Mouse (Mus musculus): ENCODE data around the gene Atp5k. TPM values are rescaled to one million over a fixed set of nuclear protein-coding genes. Genes with fewer than 3 reads are reported as not detected.

Atp5k gene
- polyA plus RNA-seq, 1 experiment from 2014 or later = 397 TPM

- 1% methylated on average over 62 of the region's 62 CpGs for WGBS
- Histone ChIP-seq H3K27me3 (ENCODE audit: control insufficient read depth, insufficient read depth, low read length) (no peaks in the 10 kb centered on the region), H3K9ac (ENCODE audit: low read length) (peak within 1 kb of the TSS; percentile 99), H3K4me3 (ENCODE audit: low read depth, low read length) (peak within 1 kb of the TSS; percentile 90), H3K4me1 (replicated peaks; ENCODE audit: control insufficient read depth, insufficient read depth, low read length) (peaks cover 10% of the 10 kb centered on the region), H3K9me3 (ENCODE audit: control insufficient read depth, low read length) (no peaks in the 10 kb centered on the region), H3K4me2 (ENCODE audit: low read depth, low read length, severe bottlenecking) (peak within 1 kb of the TSS; percentile 96), H3K27ac (ENCODE audit: low read depth, low read length) (peak within 1 kb of the TSS; percentile 84), H3K36me3 (ENCODE audit: control insufficient read depth, insufficient read depth, low read length) (no peaks in the 10 kb centered on the region)
- DNase-seq (ENCODE audit: low spot score) (peak; percentile 98), ATAC-seq (replicated peaks; ENCODE audit: low FRiP score) (peak; percentile 98)
Measured at GRCm38 (mm10) chr5:108461082-108462065, 27.1 kb upstream of the Atp5k start, which contains the start of gene Pcgf3. Gene Pcgf3, plus strand, starts transcription at chr5:108461232.

- Histone ChIP-seq H3K4me2 (ENCODE audit: low read depth, low read length, severe bottlenecking) (peak overlapping the region; percentile 57), H3K27ac (ENCODE audit: low read depth, low read length) (no peak overlapping the region), H3K4me3 (ENCODE audit: low read depth, low read length) (peak overlapping the region; percentile 90), H3K9ac (ENCODE audit: low read length) (peak overlapping the region; percentile 99), H3K27me3 (ENCODE audit: control insufficient read depth, insufficient read depth, low read length) (no peaks in the 10 kb centered on the region), H3K36me3 (ENCODE audit: control insufficient read depth, insufficient read depth, low read length) (no peaks in the 10 kb centered on the region), H3K9me3 (ENCODE audit: control insufficient read depth, low read length) (no peaks in the 10 kb centered on the region), H3K4me1 (replicated peaks; ENCODE audit: control insufficient read depth, insufficient read depth, low read length) (peaks cover 10% of the 10 kb centered on the region)
- no peak for DNase-seq (ENCODE audit: low spot score)
- ATAC-seq (replicated peaks; ENCODE audit: low FRiP score) = 0 out of 2 replicates have a peak, but pooled peaks have one; percentile 1
- 43% methylated on average over 6 of the region's 6 CpGs for WGBS
Measured at GRCm38 (mm10) chr5:108460461-108460860, 26.2 kb upstream of the Atp5k start.

DNA sequence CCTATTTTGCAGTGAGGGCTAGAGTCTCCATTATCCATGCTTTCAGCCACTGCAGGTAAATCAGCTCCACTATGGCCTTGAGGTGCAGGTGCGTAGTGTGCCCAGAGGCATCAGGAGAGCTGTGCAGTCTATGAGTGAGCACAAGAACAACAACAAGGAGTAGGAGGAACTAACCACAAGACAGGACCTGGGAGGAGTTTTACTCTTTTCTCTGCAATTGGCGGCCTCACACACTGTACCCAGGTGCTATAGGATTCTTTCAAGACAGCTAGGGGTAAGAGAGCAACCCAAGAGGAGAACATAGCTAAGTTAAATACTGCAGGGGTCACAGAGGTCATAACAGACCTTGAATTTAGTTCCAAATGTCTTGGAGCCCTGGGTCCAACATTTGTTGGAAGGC lies 24.5 kb upstream of the Atp5k start:
- Histone ChIP-seq H3K27ac (ENCODE audit: low read depth, low read length) (no peak overlapping the region), H3K36me3 (ENCODE audit: control insufficient read depth, insufficient read depth, low read length) (no peaks in the 10 kb centered on the region), H3K4me1 (replicated peaks; ENCODE audit: control insufficient read depth, insufficient read depth, low read length) (peaks cover 9% of the 10 kb centered on the region), H3K9me3 (ENCODE audit: control insufficient read depth, low read length) (no peaks in the 10 kb centered on the region), H3K9ac (ENCODE audit: low read length) (no peak overlapping the region), H3K4me2 (ENCODE audit: low read depth, low read length, severe bottlenecking) (no peak overlapping the region), H3K4me3 (ENCODE audit: low read depth, low read length) (no peak overlapping the region), H3K27me3 (ENCODE audit: control insufficient read depth, insufficient read depth, low read length) (no peaks in the 10 kb centered on the region)
- ATAC-seq (replicated peaks; ENCODE audit: low FRiP score) (no peak), DNase-seq (ENCODE audit: low spot score) (no peak)
- WGBS = 74% methylated on average over 2 of the region's 2 CpGs

- no peak overlapping the region for H3K27ac ChIP-seq (ENCODE audit: low read depth, low read length)
- no peaks in the 10 kb centered on the region for H3K36me3 ChIP-seq (ENCODE audit: control insufficient read depth, insufficient read depth, low read length)
- no peaks in the 10 kb centered on the region for H3K9me3 ChIP-seq (ENCODE audit: control insufficient read depth, low read length)
- no peaks in the 10 kb centered on the region for H3K27me3 ChIP-seq (ENCODE audit: control insufficient read depth, insufficient read depth, low read length)
- H3K4me2 ChIP-seq (ENCODE audit: low read depth, low read length, severe bottlenecking) = no peak overlapping the region
- H3K4me3 ChIP-seq (ENCODE audit: low read depth, low read length) = no peak overlapping the region
- ATAC-seq (replicated peaks; ENCODE audit: low FRiP score) (no peak), DNase-seq (ENCODE audit: low spot score) (no peak)
- no peak overlapping the region for H3K9ac ChIP-seq (ENCODE audit: low read length)
- H3K4me1 ChIP-seq (replicated peaks; ENCODE audit: control insufficient read depth, insufficient read depth, low read length) = no peaks in the 10 kb centered on the region
- WGBS = 38% methylated on average over 3 of the region's 3 CpGs
Measured at GRCm38 (mm10) chr5:108454094-108454493, 19.8 kb upstream of the Atp5k start.

DNA sequence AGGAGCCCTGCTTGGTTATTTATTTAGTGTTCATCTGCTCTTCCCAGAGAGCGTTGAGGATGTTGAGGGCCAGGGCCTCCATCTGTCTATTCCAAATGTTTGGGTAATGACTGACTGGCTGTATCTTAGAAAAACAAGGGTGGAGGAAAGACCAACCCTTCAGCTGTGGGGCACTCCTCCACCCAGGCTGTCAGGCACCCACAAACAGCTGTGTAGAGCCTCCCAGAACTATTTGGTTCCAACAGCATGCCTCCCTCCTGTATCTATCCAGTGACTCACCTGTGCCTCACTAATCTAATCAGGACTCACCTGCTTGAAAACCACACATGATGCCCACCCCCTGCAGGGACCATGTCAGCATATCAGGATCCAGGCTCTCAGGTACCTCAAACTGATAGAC lies 18.2 kb upstream of the Atp5k start:
- H3K4me2 ChIP-seq (ENCODE audit: low read depth, low read length, severe bottlenecking) = no peak overlapping the region
- H3K36me3 ChIP-seq (ENCODE audit: control insufficient read depth, insufficient read depth, low read length) = no peaks in the 10 kb centered on the region
- no peak overlapping the region for H3K4me3 ChIP-seq (ENCODE audit: low read depth, low read length)
- no peak overlapping the region for H3K27ac ChIP-seq (ENCODE audit: low read depth, low read length)
- H3K4me1 ChIP-seq (replicated peaks; ENCODE audit: control insufficient read depth, insufficient read depth, low read length) = 0 out of 2 replicates have a peak, but pooled peaks cover 3% of the 10 kb centered on the region
- DNase-seq (ENCODE audit: low spot score) (no peak), ATAC-seq (replicated peaks; ENCODE audit: low FRiP score) (no peak)
- H3K9ac ChIP-seq (ENCODE audit: low read length) = no peak overlapping the region
- peaks cover 2% of the 10 kb centered on the region; the same call in 1 of the 2 replicates for H3K27me3 ChIP-seq (ENCODE audit: control insufficient read depth, insufficient read depth, low read length)
- no peaks in the 10 kb centered on the region for H3K9me3 ChIP-seq (ENCODE audit: control insufficient read depth, low read length)
- WGBS = 96% methylated on average over 1 of the region's 1 CpGs

DNA sequence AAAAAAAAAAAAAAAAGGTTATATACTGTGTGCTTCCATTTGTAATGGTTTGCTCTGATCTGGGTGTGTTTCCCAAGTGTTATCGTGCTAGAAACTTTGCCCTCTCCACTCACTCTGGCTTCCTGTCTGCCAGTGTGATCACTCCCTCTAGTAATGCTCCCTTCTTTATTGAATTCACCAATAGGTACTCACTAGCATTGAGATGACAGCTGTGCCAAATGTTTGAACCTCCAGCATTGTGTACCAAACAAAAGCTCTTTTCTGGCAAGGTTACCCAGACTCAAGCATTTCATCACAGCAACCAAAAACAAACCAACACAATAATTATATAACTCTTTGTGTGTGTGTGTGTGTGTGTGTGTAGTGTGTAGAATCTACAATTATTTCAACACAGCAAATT lies 17.4 kb upstream of the Atp5k start:
- peaks cover 2% of the 10 kb centered on the region; the same call in 1 of the 2 replicates for H3K27me3 ChIP-seq (ENCODE audit: control insufficient read depth, insufficient read depth, low read length)
- no peak overlapping the region for H3K27ac ChIP-seq (ENCODE audit: low read depth, low read length)
- no peak overlapping the region for H3K9ac ChIP-seq (ENCODE audit: low read length)
- WGBS = 79% methylated on average over 1 of the region's 1 CpGs
- ATAC-seq (replicated peaks; ENCODE audit: low FRiP score) (no peak), DNase-seq (ENCODE audit: low spot score) (no peak)
- H3K36me3 ChIP-seq (ENCODE audit: control insufficient read depth, insufficient read depth, low read length) = no peaks in the 10 kb centered on the region
- 0 out of 2 replicates have a peak, but pooled peaks cover 3% of the 10 kb centered on the region for H3K4me1 ChIP-seq (replicated peaks; ENCODE audit: control insufficient read depth, insufficient read depth, low read length)
- no peaks in the 10 kb centered on the region for H3K9me3 ChIP-seq (ENCODE audit: control insufficient read depth, low read length)
- no peak overlapping the region for H3K4me3 ChIP-seq (ENCODE audit: low read depth, low read length)
- H3K4me2 ChIP-seq (ENCODE audit: low read depth, low read length, severe bottlenecking) = no peak overlapping the region

- no peaks in the 10 kb centered on the region for H3K9me3 ChIP-seq (ENCODE audit: control insufficient read depth, low read length)
- DNase-seq (ENCODE audit: low spot score) = no peak
- 0 out of 2 replicates have a peak, but pooled peaks cover 3% of the 10 kb centered on the region for H3K4me1 ChIP-seq (replicated peaks; ENCODE audit: control insufficient read depth, insufficient read depth, low read length)
- no peak overlapping the region for H3K9ac ChIP-seq (ENCODE audit: low read length)
- ATAC-seq (replicated peaks; ENCODE audit: low FRiP score) = no peak
- peaks cover 2% of the 10 kb centered on the region; the same call in 1 of the 2 replicates for H3K27me3 ChIP-seq (ENCODE audit: control insufficient read depth, insufficient read depth, low read length)
- H3K4me3 ChIP-seq (ENCODE audit: low read depth, low read length) = no peak overlapping the region
- no peak overlapping the region for H3K4me2 ChIP-seq (ENCODE audit: low read depth, low read length, severe bottlenecking)
- H3K27ac ChIP-seq (ENCODE audit: low read depth, low read length) = no peak overlapping the region
- 83% methylated on average over 8 of the region's 8 CpGs for WGBS
- no peaks in the 10 kb centered on the region for H3K36me3 ChIP-seq (ENCODE audit: control insufficient read depth, insufficient read depth, low read length)
Measured at GRCm38 (mm10) chr5:108450837-108451540, 16.7 kb upstream of the Atp5k start.

GRCm38 (mm10) chr5:108448785-108449668 lies 14.8 kb upstream of the Atp5k start, which contains the start of gene Mfsd7a:
Gene Mfsd7a, minus strand, starts transcription at chr5:108448891.
- Histone ChIP-seq H3K4me3 (ENCODE audit: low read depth, low read length) (peak within 1 kb of the TSS; percentile 27), H3K27me3 (ENCODE audit: control insufficient read depth, insufficient read depth, low read length) (peaks cover 2% of the 10 kb centered on the region; the same call in 1 of the 2 replicates), H3K9ac (ENCODE audit: low read length) (peak within 1 kb of the TSS; percentile 47), H3K27ac (ENCODE audit: low read depth, low read length) (no peak within 1 kb of the TSS), H3K4me2 (ENCODE audit: low read depth, low read length, severe bottlenecking) (peak within 1 kb of the TSS; percentile 58), H3K9me3 (ENCODE audit: control insufficient read depth, low read length) (no peaks in the 10 kb centered on the region), H3K4me1 (replicated peaks; ENCODE audit: control insufficient read depth, insufficient read depth, low read length) (0 out of 2 replicates have a peak, but pooled peaks cover 3% of the 10 kb centered on the region), H3K36me3 (ENCODE audit: control insufficient read depth, insufficient read depth, low read length) (no peaks in the 10 kb centered on the region)
- peak; percentile 69 for DNase-seq (ENCODE audit: low spot score)
- WGBS = 11% methylated on average over 24 of the region's 24 CpGs
- peak; percentile 83 for ATAC-seq (replicated peaks; ENCODE audit: low FRiP score)

Data from forebrain, embryonic 11.5 days (tissue).